Mouse (Mus musculus) adrenal gland, adult (tissue): Measurements from ENCODE around the gene Supv3l1.
"Not testable (repeated sequence)": the region's sequence is repeated elsewhere in the genome, so short reads cannot be mapped to it uniquely, and the experiment has no call there.

ENCODE experiments used
- DNase-seq, 2 experiments: peaks; one replicate each; pipeline ENCODE4 v3.0.0; 2022 to 2023; ENCODE audit warnings: low spot score in 1 of 2; ENCODE audit not compliant: inconsistent age in 2 of 2

Supv3l1 gene

DNA sequence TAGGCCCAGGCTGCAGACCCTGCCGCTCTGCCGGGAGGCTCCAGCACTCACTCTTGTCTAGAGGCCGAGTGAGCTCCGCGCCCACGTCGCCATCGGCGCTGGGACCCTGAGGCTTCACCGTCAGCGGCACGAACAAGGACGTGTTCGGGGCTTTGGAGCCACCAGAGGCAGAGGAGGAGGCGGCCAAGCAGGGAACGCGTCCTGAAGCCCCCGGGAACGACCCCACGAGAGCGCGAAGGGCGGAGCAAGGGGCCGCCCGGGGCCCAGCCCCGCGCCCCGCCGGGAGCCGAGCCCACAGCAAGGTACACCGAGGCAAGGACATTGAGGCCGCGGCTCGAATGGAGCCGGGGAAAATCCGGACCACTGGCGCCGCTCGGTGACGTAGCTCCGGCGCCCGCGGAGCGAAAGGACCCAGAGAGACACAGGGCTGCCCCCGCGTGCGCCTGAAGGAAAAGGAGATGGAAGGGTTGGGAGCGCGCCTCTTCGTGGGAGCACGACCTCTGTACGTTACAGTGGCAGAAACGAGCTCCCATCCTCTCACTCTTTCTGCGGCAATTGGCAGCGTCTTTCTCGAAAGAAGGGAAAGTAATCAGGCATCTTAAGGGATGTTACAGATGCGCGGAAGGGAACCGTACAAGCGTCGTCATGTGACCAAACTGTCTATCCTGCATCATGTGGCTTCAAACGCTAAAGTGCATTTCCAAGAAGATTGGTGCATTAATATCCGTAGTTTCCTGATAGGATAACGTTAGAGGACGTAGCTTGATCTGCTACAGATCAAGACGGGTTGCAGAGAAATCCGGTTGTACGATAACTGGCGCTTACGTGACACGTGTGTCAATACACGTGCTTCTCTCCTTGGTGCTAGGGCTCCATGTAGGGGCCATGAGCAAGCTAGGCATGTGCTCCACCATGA is at the start of gene Supv3l1, which contains the start of gene 4930507D05Rik:
Gene Supv3l1 (minus strand): TSS at position 375 of the 916 bp plus-strand sequence.
Gene 4930507D05Rik (plus strand): TSS at position 126 of the 916 bp plus-strand sequence.
- DNase-seq: peak; percentile 90 to 98

- DNase-seq: not testable (repeated sequence)
These were observed 42.1 kb upstream of the Supv3l1 start for GRCm38 (mm10) chr10:62491681-62492080.

GRCm38 (mm10) chr10:62488266-62488665 is 38.7 kb upstream of the Supv3l1 start:
- peak; percentile 44 to 81 for DNase-seq

- peak; percentile 100 for DNase-seq
These were observed 37.3 kb upstream of the Supv3l1 start, which contains the start of gene Vps26a for GRCm38 (mm10) chr10:62486618-62487415. Gene Vps26a, minus strand, starts transcription at chr10:62486805.

GRCm38 (mm10) chr10:62485878-62486582 is 36.5 kb upstream of the Supv3l1 start:
- DNase-seq: no peak

- no peak for DNase-seq
These were observed 31.7 kb upstream of the Supv3l1 start for GRCm38 (mm10) chr10:62481108-62481852.

DNA sequence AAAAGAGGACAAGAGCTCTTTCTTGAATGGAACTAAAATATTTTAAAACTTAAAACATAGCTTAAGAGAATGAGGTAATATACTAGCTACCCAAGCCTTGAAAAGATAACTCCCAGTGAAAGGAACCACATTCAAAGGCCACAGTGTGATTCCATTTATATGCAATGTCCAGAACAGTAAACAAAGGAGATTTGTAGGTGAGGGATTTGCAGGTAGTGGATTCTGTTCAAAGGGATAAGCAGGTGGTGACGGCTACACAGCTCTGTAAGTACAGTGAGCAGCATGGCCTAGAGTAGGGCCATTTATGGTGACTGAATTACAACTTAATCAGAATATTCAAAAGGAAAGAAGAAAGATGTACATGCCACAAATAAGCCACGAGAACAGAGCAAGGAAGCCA is 27.4 kb upstream of the Supv3l1 start:
- DNase-seq: no peak

- no peak for DNase-seq
These were observed 25.4 kb upstream of the Supv3l1 start for GRCm38 (mm10) chr10:62474944-62475343.

- no peak for DNase-seq
These were observed 21.6 kb upstream of the Supv3l1 start for GRCm38 (mm10) chr10:62471105-62471504.

DNA sequence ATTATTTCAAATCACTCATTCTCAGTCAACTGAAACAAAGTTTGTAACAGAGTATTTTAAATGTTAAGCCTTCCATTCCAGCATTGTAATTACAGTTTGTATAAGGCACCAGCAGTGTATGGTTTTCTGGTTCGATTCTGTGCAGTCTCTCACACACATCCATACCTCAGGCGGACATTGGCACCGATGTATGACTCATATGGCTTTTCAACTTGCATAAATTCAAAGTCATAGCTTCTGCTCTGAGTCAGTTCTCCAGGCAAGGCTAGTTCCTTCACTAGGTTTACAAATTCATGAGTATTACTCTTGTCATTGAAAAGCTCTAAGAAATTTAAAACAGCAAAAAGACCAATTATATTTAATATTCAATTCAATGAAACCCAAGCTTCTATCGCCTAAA is 20.2 kb upstream of the Supv3l1 start:
- DNase-seq: peak in 1 of 2 experiments; percentile 59

- DNase-seq: no peak
These were observed 11.8 kb upstream of the Supv3l1 start for GRCm38 (mm10) chr10:62461321-62461720.

DNA sequence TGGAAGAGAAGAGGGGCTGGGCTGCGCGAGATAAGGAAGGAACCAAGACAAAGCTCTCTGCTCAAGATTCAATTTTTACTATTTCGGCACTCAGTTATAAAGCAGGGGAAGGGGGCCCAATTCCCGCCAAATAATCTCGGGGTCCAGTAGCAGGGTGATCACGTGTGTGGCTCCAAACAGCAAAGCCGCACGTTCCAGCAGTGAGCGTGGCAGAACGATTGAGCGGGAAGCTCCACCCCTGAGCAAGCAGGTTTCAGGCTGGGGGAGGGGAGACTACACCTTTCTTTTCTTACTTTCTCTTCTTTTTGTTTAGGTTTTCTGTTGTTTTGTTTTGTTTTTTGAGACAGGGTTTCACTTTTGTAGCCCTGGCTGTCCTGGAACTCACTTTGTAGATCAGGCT is 2.5 kb upstream of the Supv3l1 start:
- DNase-seq: not testable (repeated sequence)

- no peak for DNase-seq
These were observed 722 bp upstream of the Supv3l1 start for GRCm38 (mm10) chr10:62450280-62450640.

DNA sequence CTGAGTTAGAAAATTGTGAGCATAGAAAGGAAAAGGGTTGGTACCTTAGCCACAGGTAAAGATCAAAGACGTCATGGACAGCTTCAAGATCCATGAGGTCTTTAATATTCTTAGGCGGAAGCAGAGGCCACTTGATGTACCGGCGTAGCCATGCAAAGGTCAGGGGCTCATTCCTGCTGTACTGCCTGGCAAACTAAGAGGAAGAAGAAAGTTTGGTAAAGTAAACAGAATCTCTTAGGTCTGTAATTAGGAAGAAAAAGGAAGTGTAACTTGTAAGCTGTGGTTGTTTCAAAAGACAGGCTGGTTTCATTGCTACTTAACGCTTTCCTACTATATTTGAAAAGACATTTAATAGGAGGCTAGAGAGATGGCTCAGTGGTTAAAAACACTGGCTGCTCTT is 19.1 kb downstream of the Supv3l1 start:
- DNase-seq: no peak

DNA sequence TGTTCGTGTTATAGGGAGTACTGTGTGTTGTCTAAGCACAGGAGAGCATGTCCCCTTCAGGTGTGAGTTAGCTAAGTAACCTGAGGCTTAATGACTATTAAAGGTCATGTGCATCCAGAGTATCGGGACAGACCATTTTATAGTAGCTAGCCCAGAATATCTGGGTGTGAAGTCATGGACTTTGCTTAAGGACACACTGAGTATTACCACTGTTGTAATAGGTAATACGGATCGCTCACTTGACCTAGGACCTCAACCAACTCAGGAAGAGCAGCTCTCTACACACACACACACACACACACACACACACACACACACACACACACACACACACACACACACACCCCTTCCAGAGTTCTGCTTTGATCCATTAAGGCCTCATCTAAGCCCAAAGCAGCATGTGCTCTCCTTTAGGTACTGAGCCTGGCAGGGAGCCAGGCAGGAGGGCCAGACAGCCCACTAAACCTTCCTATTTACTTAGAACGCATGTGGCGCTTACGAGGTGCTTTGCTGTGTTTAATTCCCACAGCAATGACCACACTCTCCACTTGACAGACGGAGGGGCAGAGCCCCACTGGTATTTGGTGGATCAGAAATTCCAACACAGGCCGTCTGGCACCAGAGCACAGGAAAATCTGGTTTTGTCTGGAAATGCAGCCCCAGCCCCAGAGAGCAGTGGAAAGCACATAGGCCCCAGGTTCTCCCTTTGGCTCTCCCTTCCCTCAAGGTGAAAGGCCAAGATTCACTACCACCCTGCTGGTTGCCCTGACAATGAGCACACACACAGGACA is 24.3 kb downstream of the Supv3l1 start:
- DNase-seq: no peak

DNA sequence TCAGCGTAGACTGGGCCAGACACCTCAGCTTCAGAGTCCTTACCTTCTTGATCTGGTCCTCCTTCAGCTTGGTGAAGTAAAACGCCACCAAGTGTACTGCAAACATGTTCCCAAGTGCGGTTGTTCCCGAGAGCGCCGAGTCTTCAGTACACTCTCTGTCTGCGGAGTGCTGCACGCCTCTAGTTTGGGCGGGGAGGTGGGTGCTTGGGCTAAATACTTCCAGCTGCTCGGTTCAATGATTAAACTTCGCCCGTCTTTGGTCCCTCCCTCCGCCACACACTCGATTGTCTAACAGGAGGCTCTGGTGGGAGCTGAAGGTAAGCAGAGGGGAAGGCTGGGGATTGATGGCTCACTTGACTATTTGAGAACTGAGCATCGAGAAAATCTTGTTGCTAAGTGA is 27.3 kb downstream of the Supv3l1 start, which contains the start of gene Hkdc1:
Gene Hkdc1 (minus strand): TSS at position 237 of the 400 bp plus-strand sequence.
- no peak for DNase-seq

GRCm38 (mm10) chr10:62421127-62421526 is 28.4 kb downstream of the Supv3l1 start:
- no peak for DNase-seq

- DNase-seq: no peak
These were observed 29.1 kb downstream of the Supv3l1 start for GRCm38 (mm10) chr10:62420399-62420798.

DNA sequence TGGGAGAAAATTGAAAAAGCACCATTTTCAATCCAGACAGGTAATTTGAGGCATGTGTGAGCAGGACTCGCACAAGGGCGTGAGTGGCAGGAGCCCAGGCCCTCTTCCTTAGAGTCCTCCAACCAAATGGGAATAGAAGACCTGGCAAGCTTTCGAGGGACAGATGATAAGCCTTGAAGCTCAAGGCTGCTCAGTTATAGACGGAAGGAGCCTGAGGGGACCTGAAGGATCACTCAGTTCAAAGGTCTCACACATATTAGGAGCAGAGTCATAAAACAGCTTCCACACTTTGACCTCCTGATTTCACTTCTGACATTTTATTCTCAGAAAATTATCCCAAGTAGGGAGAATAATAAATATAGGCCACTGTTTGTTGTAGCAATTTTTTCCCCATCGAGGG is 30.1 kb downstream of the Supv3l1 start:
- no peak for DNase-seq
